Comparison of ENCODE assay signal across 8 mouse cellular contexts in genomic region chrX:101805512-101805911, GRCm38 (mm10). TPM values are rescaled to one million over a fixed set of nuclear protein-coding genes. Genes with fewer than 3 reads are reported as not detected.
DNase-seq lines count a peak whose midpoint lies in the region.

No protein-coding gene starts in this region.

- peak; percentile 2 for DNase-seq in gastrocnemius, adult 18-20 months (ENCODE audit: low spot score)
- DNase-seq in gastrocnemius, postnatal 4 days (ENCODE audit: low spot score in 2 of 2), result no peak
- peak; percentile 14 for DNase-seq in lung, postnatal 10 days
- no peak for DNase-seq in lung, postnatal 4 days
- DNase-seq in cerebellum, adult 9-10 months, result peak; percentile 62
- DNase-seq in retina, postnatal 1 day, result peak; percentile 38
- DNase-seq in testis, postnatal 14 days (ENCODE audit: low spot score), result no peak
- DNase-seq in ovary, adult 18-20 months (ENCODE audit: low spot score), result no peak

RNA-seq across cellular contexts. Expression of gene 8030474K03Rik, which starts 11.1 kb away (rescaled TPM):
- total RNA-seq in gastrocnemius, adult 18-20 months (2021), result not detected
- not detected for total RNA-seq in gastrocnemius, postnatal 4 days (2021)

RNA-seq across cellular contexts. Expression of gene Gm4779, which starts 11.3 kb away (rescaled TPM):
- total RNA-seq in gastrocnemius, adult 18-20 months (2021), result not detected
- total RNA-seq in gastrocnemius, postnatal 4 days (2021), result not detected

RNA-seq across cellular contexts. Expression of gene Nhsl2, which starts 43.7 kb away (rescaled TPM):
- 1 to 10 TPM; 1.4 to 2.8 TPM for total RNA-seq in gastrocnemius, adult 18-20 months (2021)
- 10 to 100 TPM; 12.5 to 13.0 TPM for total RNA-seq in gastrocnemius, postnatal 4 days (2021)

Comparison
In these comparisons a context has a peak if more than half of its experiments do, and no peak if none do; other contexts are left out.
1. DNase-seq: peak in gastrocnemius, adult 18-20 months (single experiment), lung, postnatal 10 days (single experiment), cerebellum, adult 9-10 months (single experiment) and retina, postnatal 1 day (single experiment); none in gastrocnemius, postnatal 4 days (0 of 2), lung, postnatal 4 days (0 of 2), testis, postnatal 14 days (single experiment) and ovary, adult 18-20 months (single experiment).